ENCODE assay signal across 8 mouse cellular contexts in genomic region chr1:20554398-20554797, GRCm38 (mm10).
A peak's percentile ranks its signal among the peaks of the same experiment; 100 is the strongest.
DNase-seq lines count a peak whose midpoint lies in the region; ATAC-seq lines count a peak whose summit lies in the region.

No protein-coding gene starts in this region.

- DNase-seq in CD4-positive, CD25-positive, alpha-beta regulatory T cell, adult 2 months (ENCODE audit: low read depth, low spot score): peak; percentile 21
- DNase-seq in 3T3-L1 (ENCODE audit: low read depth, low spot score): peak; percentile 70
- DNase-seq in cerebellum, adult 18-20 months: peak; percentile 17 to 20
- DNase-seq in forelimb bud, embryonic 11.5 days (ENCODE audit: low read depth, low spot score): peak; percentile 69
- DNase-seq in layer of hippocampus, adult 11-12 months (ENCODE audit: low spot score): peak; percentile 55
- peak; percentile 12 for DNase-seq in telencephalon, adult 2 months (ENCODE audit: low read depth, low spot score)

- no peak for ATAC-seq in CD4-positive, CD25-positive, alpha-beta regulatory T cell, adult 4 months
- ATAC-seq in megakaryocyte progenitor cell, adult 5-6 weeks (replicated peaks; ENCODE audit: poor library complexity): peak; percentile 72; the same call in 1 of the 2 replicates

Comparison
In these comparisons a context has a peak if more than half of its experiments do, and no peak if none do; other contexts are left out.
1. DNase-seq: peak in every context shown above with its lines; median percentile 70 in 3T3-L1; 69 in forelimb bud, embryonic 11.5 days; 55 in layer of hippocampus, adult 11-12 months; 21 in CD4-positive, CD25-positive, alpha-beta regulatory T cell, adult 2 months; 18 in cerebellum, adult 18-20 months; 12 in telencephalon, adult 2 months.